Mouse (Mus musculus) liver, embryonic 11.5 days (tissue): ENCODE data around the gene Tmem259. TPM values are rescaled to one million over a fixed set of nuclear protein-coding genes. Genes with fewer than 3 reads are reported as not detected.
A peak's percentile ranks its signal among the peaks of the same experiment; 100 is the strongest.

ENCODE experiments used
- ATAC-seq: fragments of 200-750 bp; cut with Nextera tagmentation; replicated peaks from 2 replicates; pipeline ENCODE4 v1.8.0; 2017; ENCODE audit warnings: moderate number of reproducible peaks, mild to moderate bottlenecking, moderate TSS enrichment, moderate library complexity; ENCODE audit not compliant: low FRiP score
- DNase-seq: peaks from one replicate; pipeline ENCODE4 v3.0.0-alpha.2; 2017; ENCODE audit warnings: low spot score
- H3K27ac ChIP-seq: fragments of 300-500 bp; sonication (generic); 2 replicates; pipeline ENCODE4 v1.5.1; 2014; ENCODE audit warnings: mild to moderate bottlenecking, low read depth, low read length, control low read depth
- H3K27me3 ChIP-seq: fragments of 300-500 bp; sonication (generic); replicated peaks from 2 replicates; pipeline ENCODE4 v1.6.1; 2014; ENCODE audit warnings: low read length, mixed read lengths; ENCODE audit not compliant: control insufficient read depth, insufficient read depth
- H3K36me3 ChIP-seq: fragments of 300-500 bp; sonication (generic); 2 replicates; pipeline ENCODE4 v1.6.1; 2014; ENCODE audit warnings: mild to moderate bottlenecking, low read length, moderate library complexity, mixed read lengths; ENCODE audit not compliant: control insufficient read depth, insufficient read depth
- H3K4me1 ChIP-seq: fragments of 300-500 bp; sonication (generic); replicated peaks from 2 replicates; pipeline ENCODE4 v1.6.1; 2014; ENCODE audit warnings: low read length, mixed read lengths; ENCODE audit not compliant: control insufficient read depth, insufficient read depth
- H3K4me2 ChIP-seq: fragments of 300-500 bp; sonication (generic); 2 replicates; pipeline ENCODE4 v1.6.1; 2014; ENCODE audit warnings: mild to moderate bottlenecking, control low read depth, moderate library complexity
- H3K4me3 ChIP-seq: fragments of 300-500 bp; sonication (generic); 2 replicates; pipeline ENCODE4 v1.5.1; 2014; ENCODE audit warnings: low read depth, low read length, control low read depth
- H3K9ac ChIP-seq: fragments of 300-500 bp; sonication (generic); 2 replicates; pipeline ENCODE4 v1.6.1; 2014; ENCODE audit warnings: low read depth, low read length, control low read depth
- H3K9me3 ChIP-seq: fragments of 300-500 bp; sonication (generic); 2 replicates; pipeline ENCODE4 v1.6.1; 2016; ENCODE audit warnings: low read length, inconsistent platforms, mixed read lengths; ENCODE audit not compliant: control insufficient read depth
- WGBS: fragments of 180-500 bp; shearing (Covaris S2); extraction: QIAGEN DNeasy Blood & Tissue Kit; methylation state at CpG from one replicate; pipeline ENCODE4 v1.1.7; 2014; 5-methylcytosine and 5-hydroxymethylcytosine counted together
- polyA plus RNA-seq: library from polyadenylated mRNA; unstranded; fragments of >200 nt; fragmentation: Nextera tagmentation; extraction: Ambion mirVana; gene quantifications from 2 replicates; pipeline ENCODE4 v1.2.1, GENCODE M21; 2014

The Tmem259 gene
- polyA plus RNA-seq, 1 experiment from 2014 or later: 20.2 TPM

GRCm38 (mm10) chr10:79971183-79971497, 13.0 kb downstream of the Tmem259 start:
- no peak for DNase-seq
- Histone ChIP-seq H3K27me3 (peaks cover 40% of the 10 kb centered on the region), H3K4me1 (peaks cover 5% of the 10 kb centered on the region; the same call in 1 of the 2 replicates), H3K9me3 (peaks cover 3% of the 10 kb centered on the region), H3K4me2 (peak overlapping the region; percentile 70), H3K4me3 (peak overlapping the region; percentile 45), H3K27ac (no peak overlapping the region), H3K9ac (peak overlapping the region; percentile 55), H3K36me3 (peaks cover 30% of the 10 kb centered on the region)
- 8% methylated on average over 21 of the region's 21 CpGs for WGBS
- no peak for ATAC-seq

- peaks cover 40% of the 10 kb centered on the region for H3K27me3 ChIP-seq
- peaks cover 30% of the 10 kb centered on the region for H3K36me3 ChIP-seq
- no peaks in the 10 kb centered on the region for H3K9me3 ChIP-seq
- peak within 1 kb of the TSS; percentile 70 for H3K4me2 ChIP-seq
- peak within 1 kb of the TSS; percentile 55 for H3K9ac ChIP-seq
- no peak for DNase-seq
- peak within 1 kb of the TSS; percentile 45 for H3K4me3 ChIP-seq
- WGBS: 9% methylated on average over 47 of the region's 47 CpGs
- ATAC-seq: no peak
- no peak within 1 kb of the TSS for H3K27ac ChIP-seq
- peaks cover 5% of the 10 kb centered on the region; the same call in 1 of the 2 replicates for H3K4me1 ChIP-seq
Observed at GRCm38 (mm10) chr10:79970415-79971182, 13.5 kb downstream of the Tmem259 start, which contains the start of gene Grin3b. Gene Grin3b, plus strand, starts transcription at chr10:79970715.

DNA sequence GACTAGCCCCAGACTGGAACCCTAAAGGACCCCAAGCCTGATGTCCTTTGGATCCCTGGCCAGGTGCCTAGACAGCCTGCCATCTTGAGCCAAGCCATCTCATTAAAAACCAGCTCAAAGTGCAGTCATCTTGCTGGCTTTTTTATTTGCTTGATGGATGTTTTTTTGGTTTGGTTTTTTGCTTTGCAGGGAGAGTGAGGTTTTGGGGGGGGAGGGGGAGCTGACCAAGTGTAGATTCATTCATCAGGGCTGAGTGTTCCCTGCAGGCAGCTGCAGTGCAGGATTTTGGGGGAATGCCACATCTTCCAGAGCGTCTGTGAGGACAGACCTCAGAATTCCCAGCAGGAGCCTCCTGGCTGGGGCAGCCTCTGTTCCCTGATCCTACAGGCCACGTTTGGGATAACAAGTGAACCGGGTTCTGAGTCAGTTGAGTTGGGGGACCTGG, 15.0 kb downstream of the Tmem259 start:
- H3K27me3 ChIP-seq: peaks cover 40% of the 10 kb centered on the region
- H3K4me2 ChIP-seq: no peak overlapping the region
- no peak overlapping the region for H3K27ac ChIP-seq
- no peak overlapping the region for H3K4me3 ChIP-seq
- DNase-seq (no peak), ATAC-seq (no peak)
- peaks cover 37% of the 10 kb centered on the region for H3K36me3 ChIP-seq
- H3K9me3 ChIP-seq: no peaks in the 10 kb centered on the region
- H3K4me1 ChIP-seq: peaks cover 5% of the 10 kb centered on the region; the same call in 1 of the 2 replicates
- H3K9ac ChIP-seq: no peak overlapping the region
- 29% methylated on average over 3 of the region's 3 CpGs for WGBS

- peaks cover 44% of the 10 kb centered on the region for H3K36me3 ChIP-seq
- ATAC-seq (no peak), DNase-seq (no peak)
- no peak overlapping the region for H3K4me3 ChIP-seq
- peaks cover 38% of the 10 kb centered on the region for H3K27me3 ChIP-seq
- H3K4me1 ChIP-seq: peaks cover 5% of the 10 kb centered on the region; the same call in 1 of the 2 replicates
- H3K4me2 ChIP-seq: no peak overlapping the region
- H3K27ac ChIP-seq: no peak overlapping the region
- H3K9me3 ChIP-seq: no peaks in the 10 kb centered on the region
- H3K9ac ChIP-seq: no peak overlapping the region
- WGBS: 81% methylated on average over 1 of the region's 1 CpGs
Observed at GRCm38 (mm10) chr10:79968181-79968580, 15.9 kb downstream of the Tmem259 start.

DNA sequence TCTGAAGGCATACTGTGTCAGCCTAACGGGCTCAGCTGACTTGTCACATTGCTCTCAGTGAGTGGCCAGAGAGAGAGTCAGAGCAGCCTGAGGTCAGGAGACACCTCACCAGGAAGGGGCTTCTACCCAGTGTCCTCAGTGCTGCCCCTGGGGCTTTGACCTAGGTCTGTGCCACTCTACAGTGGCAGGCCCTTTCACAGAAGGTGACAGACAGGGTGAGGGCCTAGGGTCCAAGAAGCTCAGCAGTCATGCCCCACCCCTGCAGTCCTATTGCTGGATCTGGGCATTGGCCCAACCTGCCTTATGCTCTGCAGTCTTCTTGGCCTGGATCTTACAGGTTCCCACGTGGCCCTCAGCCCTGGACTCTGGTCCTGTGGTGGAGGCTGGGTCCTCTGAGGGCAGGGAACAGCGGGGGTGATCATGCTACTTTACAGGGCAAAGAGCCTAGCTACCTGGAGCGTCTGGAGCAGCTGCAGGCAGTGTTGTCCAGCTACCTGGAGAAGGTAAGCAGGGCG, 17.2 kb downstream of the Tmem259 start:
- no peak for ATAC-seq
- peaks cover 56% of the 10 kb centered on the region for H3K36me3 ChIP-seq
- no peak overlapping the region for H3K4me3 ChIP-seq
- peaks cover 26% of the 10 kb centered on the region for H3K27me3 ChIP-seq
- no peak for DNase-seq
- no peak overlapping the region for H3K27ac ChIP-seq
- peaks cover 5% of the 10 kb centered on the region; the same call in 1 of the 2 replicates for H3K4me1 ChIP-seq
- WGBS: 87% methylated on average over 5 of the region's 5 CpGs
- no peaks in the 10 kb centered on the region for H3K9me3 ChIP-seq
- no peak overlapping the region for H3K4me2 ChIP-seq
- no peak overlapping the region for H3K9ac ChIP-seq

DNA sequence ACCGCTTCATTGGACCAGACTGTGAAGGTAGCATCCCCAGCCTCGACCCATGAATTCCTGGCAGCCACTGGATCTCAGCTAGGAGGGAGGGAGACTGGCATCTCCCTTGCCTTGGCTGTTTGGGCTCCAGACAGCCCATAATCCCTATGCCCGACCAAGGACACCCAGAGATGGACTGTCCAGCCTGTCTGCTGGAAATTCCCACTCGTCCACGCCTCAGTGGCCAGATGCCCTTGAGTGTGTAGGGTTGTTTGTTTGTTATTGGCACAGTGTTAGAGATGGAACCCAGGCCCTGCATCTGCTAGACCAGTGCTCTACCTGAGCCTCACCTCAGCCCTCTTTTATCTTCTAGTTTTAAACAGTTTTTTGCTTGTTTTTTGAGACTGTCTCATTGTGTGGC, 18.8 kb downstream of the Tmem259 start:
- H3K4me3 ChIP-seq: no peak overlapping the region
- no peaks in the 10 kb centered on the region for H3K9me3 ChIP-seq
- no peak overlapping the region for H3K9ac ChIP-seq
- no peak for ATAC-seq
- no peak overlapping the region for H3K27ac ChIP-seq
- H3K4me2 ChIP-seq: no peak overlapping the region
- DNase-seq: no peak
- H3K4me1 ChIP-seq: peaks cover 9% of the 10 kb centered on the region
- H3K27me3 ChIP-seq: peaks cover 9% of the 10 kb centered on the region
- 88% methylated on average over 5 of the region's 5 CpGs for WGBS
- peaks cover 64% of the 10 kb centered on the region for H3K36me3 ChIP-seq

DNA sequence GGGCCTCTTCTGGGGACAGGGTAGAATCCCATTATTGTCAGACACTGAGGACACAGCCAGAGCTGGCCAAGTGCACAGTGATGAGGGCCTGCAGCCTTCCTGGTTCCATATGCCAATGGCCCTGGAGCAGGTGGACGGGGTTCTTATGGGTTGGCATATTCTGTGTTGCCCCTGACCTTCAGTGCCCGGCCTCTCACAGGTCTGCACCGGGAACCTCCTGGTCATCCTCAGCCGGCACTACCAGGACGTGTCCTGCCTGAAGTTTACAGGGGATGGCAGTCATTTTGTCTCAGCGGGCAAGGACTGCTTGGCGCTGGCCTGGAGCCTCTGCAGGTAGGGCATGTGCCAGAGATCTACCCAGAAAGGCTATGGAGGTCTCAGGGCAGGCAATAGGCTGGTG, 19.4 kb downstream of the Tmem259 start:
- Histone ChIP-seq H3K27ac (no peak overlapping the region), H3K9ac (no peak overlapping the region), H3K36me3 (peaks cover 64% of the 10 kb centered on the region), H3K4me2 (no peak overlapping the region), H3K27me3 (peaks cover 5% of the 10 kb centered on the region), H3K9me3 (no peaks in the 10 kb centered on the region), H3K4me3 (no peak overlapping the region), H3K4me1 (peaks cover 9% of the 10 kb centered on the region)
- 93% methylated on average over 7 of the region's 7 CpGs for WGBS
- no peak for ATAC-seq
- no peak for DNase-seq

DNA sequence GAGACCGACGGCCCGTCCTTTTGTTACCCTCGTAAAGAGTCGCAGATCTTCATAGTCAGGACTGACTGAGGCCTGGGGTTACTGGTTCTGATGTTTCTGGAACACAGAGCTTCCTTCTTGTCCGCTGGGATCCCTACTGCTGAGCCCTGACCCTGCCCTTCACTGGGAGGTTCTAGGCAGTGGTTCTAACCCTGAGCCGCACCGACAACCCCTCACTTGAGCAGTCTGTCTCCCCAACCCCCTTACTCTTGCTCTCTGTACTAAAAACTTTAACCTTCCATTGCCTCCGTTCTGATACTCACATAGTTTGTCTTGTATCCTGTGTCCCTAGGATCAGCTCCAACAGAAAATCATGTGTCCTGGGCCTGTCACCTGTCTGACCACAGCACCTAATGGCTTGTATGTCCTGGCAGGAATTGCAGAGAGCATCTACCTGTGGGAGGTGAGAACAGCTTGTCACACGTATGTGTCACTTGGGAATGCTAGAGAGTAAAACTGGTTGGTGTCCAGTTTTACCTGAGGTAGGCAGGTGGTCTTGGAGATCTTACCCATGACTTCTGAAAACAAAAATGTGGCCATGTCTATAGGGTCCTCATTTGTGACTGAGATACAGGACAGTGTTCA, 23.3 kb downstream of the Tmem259 start:
- DNase-seq: no peak
- Histone ChIP-seq H3K27me3 (no peaks in the 10 kb centered on the region), H3K9me3 (no peaks in the 10 kb centered on the region), H3K27ac (peak overlapping the region; percentile 69; the same call in 1 of the 2 replicates), H3K4me1 (peaks cover 13% of the 10 kb centered on the region), H3K36me3 (peaks cover 41% of the 10 kb centered on the region), H3K4me2 (peak overlapping the region; percentile 77), H3K9ac (peak overlapping the region; percentile 84), H3K4me3 (peak overlapping the region; percentile 97)
- WGBS: 11% methylated on average over 10 of the region's 10 CpGs
- no peak for ATAC-seq
